Mouse (Mus musculus) fat pad, adult 2 months (tissue): Measurements from ENCODE around the gene Daw1.

ENCODE experiments used
- DNase-seq: peaks from one replicate; pipeline ENCODE4 v3.0.0-alpha.2; 2011; ENCODE audit warnings: low read depth, low spot score; ENCODE audit errors: extremely low read depth

Daw1 gene

DNA sequence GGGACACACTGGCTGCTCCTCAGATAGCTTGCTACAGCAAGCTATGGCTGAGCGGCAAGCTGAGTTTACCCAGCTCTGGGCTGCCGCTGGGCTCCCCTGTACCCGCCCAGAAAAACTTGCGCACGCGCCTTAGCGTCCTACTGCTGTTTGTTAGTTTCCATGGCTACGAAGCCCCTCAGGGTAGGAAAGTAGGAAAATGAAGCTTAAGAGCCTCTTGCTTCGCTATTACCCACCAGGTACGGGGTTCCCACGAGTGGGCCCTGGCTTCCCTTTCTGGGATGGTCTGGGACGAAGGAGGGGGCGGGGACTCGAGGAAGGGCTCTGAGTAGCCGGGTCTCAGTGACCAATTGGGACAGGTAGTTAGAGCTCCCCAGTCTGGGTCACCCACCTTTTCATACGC lies at the start of gene Daw1:
Gene Daw1, plus strand, starts transcription at position 150 of the 400 bp plus-strand sequence.
- no peak for DNase-seq

DNA sequence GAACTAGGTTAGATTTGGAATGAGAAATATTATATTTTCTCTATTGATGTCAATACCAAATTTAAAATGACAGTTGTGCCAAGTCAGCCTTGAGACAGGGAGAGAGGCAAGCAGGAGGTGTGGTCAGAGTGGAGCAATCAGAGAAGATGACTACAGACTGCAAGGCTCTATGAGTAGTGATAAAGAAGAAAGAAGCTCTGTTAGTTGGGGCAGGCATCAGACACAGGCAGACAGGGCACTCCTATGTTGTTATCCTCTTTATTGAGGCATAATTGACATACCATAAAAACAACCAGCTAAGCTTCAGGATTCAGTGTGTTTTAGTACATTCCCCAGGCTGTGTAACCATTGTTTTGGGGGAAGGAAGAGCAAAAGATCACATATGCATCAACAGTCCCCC lies 48.6 kb upstream of the Daw1 start:
- DNase-seq: no peak

DNA sequence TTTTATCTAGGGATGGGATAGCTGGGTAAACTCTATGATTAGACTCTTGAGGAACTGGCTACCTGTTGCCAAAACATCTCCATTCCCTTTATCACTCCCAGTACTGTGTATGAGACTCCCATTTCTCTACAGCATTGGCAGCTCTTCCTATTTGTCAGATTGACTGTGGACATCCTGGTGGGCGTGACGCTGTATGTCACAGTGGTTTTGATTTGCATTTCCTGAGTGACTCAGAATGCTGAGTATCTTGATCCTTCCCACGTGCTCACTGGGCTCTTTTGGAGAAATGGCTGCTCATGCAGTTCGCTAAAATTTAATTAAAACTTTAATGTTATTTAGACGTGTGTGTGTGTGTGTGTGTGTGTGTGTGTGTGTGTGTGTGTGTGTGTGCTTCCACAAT lies 47.8 kb upstream of the Daw1 start:
- DNase-seq: no peak

DNA sequence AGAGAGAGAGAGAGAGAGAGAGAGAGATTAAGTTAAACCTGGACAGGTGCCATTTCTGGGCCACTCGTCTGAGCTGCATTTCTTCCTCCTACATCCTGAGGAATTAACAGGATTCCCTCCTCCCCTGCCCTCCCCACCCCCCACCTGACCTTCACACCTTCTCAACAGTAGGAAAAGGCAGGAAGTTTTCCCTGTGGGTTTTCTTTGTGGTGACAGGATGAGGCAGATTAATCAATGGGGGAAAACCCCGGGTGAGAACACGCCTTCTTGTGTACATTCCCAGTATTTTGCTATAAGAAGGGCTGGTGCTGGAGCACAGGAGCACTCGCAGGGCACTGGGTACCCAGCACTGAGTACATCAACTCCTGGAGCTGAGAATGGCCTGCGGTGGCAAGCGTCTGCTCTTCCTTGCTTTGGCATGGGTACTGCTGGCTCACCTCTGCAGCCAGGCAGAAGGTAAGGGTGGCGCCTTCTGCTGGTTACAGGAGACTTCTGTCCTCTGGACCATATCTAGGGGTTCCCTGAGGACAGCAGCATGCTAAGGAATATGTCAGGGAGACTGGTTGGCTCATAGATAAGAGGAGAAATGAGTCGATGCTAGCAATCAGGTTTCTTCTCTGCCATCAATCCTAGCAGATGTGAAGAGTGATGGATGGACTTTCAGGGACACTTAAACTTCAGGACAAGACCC lies 43.0 kb upstream of the Daw1 start, which contains the start of gene Ccl20:
Gene Ccl20, plus strand, starts transcription at position 320 of the 691 bp plus-strand sequence.
- DNase-seq: no peak

GRCm38 (mm10) chr1:83117217-83117616 lies 42.3 kb upstream of the Daw1 start:
- no peak for DNase-seq

DNA sequence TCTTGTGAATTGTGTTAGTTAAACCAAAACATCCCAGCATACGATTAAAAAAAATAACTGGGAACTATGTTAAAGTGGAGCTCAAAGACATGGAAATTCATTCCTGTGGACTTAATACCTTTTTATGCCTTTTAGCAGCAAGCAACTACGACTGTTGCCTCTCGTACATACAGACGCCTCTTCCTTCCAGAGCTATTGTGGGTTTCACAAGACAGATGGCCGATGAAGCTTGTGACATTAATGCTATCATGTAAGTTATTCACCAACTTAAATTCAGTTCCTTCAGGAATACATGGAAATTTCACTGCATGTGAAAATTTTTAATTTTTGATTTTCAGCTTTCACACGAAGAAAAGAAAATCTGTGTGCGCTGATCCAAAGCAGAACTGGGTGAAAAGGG lies 41.9 kb upstream of the Daw1 start:
- no peak for DNase-seq

DNA sequence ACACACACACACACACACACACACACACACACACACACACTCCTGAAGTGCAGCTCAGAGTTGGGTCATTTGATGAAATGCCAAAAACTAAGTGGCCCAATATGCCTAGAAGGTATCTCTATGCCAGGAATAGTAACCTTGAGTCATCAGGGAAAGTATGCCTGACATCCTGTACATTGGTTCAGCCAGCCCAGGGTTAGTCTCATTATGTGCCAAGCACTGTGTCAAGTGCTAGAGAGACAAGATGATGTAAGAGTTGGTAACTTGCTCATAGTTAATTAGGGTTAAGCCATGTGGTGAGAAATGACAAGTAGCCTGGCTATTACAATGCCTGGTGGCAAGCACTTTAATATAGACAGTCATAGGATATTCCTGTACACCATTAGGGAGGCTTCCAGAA lies 39.6 kb upstream of the Daw1 start:
- no peak for DNase-seq

DNA sequence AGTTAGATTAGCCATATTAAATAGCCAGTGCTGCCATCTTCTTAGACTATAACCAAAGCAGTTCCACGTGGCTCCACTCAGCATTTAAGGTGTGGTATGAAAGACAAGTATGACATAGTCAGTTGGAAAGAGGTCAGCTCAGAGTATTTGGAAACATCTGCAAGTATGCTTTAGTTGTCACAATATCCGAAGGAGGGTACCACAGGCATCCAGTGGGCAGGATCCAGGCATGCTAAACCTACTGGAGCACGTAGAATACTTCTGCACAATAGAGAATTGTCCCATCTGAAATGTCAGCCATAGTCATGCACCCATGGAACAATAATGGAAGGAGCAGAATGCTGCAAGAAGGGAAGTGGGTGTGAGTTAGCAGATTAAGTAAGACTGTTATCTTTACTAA lies 39.2 kb upstream of the Daw1 start:
- DNase-seq: no peak

DNA sequence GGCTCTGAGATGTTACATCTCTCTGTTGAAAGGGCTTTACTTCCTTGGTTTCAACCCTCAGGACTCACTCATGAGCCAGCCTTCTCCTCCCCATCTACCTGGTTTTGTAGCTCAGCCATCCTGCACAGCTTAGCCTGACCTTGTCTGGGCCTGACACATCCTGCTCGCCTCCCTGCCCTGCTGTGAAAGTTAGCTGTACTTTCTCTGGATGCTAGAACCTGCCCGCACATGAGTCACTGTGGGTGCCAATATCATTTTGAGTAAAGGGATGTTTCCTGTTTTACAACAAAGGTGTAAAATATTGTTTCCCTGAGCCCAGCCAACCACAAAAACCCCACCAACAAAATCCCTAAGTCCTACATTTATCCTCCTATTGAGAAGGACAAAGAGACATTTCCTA lies 36.4 kb upstream of the Daw1 start:
- DNase-seq: no peak

- no peak for DNase-seq
Measured at GRCm38 (mm10) chr1:83135829-83136228, 23.7 kb upstream of the Daw1 start.

DNA sequence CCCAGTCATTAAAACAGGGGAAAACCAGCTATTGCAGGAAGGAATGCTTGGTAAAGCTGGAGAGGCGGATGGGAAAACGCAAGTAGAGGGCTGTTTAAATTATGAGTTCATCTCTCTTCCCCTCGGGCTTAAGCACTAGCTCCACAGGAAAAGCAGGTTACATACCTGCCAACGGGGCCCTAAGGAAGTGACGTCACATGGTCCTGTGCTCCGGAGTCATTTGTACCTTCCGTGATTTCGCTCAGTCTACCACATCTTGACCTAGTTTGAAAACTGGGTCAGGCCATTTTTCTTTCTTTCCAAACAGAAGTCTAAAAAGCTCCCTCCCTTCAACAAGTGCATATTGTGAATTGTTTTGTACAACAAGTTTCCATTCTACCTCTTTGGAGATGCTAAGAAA lies 21.7 kb upstream of the Daw1 start:
- no peak for DNase-seq

GRCm38 (mm10) chr1:83138721-83139120 lies 20.8 kb upstream of the Daw1 start:
- DNase-seq: no peak

DNA sequence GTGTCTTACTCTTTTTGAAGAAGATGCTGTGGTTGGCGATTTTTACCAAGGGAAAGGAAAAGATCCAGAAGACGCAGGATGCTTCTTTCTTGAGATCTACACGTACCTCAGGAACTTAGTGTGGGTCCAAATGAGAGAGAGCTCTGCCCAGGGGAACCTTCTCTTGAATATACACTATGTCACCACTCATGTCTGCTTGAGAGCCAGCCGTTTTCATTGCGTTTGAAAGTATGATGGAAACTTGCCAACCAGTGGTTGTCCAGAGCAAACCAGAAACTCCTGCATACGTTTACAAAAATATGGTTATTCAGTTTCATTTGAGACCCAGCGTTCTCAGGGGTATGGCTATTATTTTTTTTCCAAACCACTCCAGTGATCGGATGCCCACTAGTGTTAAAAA lies 18.0 kb upstream of the Daw1 start:
- DNase-seq: no peak

GRCm38 (mm10) chr1:83142055-83142454 lies 17.5 kb upstream of the Daw1 start:
- no peak for DNase-seq

DNA sequence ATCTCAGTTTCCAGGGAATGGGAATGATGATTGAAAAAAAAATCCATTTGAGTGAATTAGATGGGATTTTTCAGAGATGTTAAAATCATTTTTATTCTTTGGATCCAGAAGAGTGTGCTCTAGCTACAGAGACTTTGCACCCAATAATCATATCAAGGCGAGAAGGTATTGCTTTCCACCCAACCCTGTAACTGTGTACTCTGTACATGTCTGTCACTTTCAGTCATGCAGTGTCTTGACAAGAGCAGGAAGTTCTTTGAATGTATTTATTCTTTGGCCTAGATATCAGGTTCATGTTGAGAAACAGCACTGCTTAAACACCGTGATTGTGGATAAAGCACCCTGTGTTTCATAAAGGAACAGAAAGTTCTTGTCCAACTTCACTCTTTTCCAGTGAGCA lies 13.0 kb upstream of the Daw1 start:
- DNase-seq: no peak

DNA sequence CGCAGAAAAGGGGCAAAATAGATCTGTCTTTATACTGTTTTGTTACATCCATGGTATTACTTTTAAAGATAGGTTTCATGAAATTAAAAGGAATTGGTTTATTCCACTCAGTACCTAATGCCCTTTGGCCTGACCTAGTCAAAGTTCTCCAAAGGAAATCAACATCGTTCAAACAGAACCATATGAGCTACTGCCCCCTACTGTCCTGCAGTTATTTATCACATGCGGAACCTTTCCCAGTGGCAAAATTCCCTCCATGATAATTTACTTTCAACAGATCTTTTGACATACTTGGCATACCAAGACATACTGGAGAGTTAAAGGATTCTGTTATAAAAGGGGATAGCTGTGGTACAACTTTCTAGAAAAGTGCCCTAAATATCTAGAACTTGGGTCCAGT lies 9.3 kb upstream of the Daw1 start:
- no peak for DNase-seq

DNA sequence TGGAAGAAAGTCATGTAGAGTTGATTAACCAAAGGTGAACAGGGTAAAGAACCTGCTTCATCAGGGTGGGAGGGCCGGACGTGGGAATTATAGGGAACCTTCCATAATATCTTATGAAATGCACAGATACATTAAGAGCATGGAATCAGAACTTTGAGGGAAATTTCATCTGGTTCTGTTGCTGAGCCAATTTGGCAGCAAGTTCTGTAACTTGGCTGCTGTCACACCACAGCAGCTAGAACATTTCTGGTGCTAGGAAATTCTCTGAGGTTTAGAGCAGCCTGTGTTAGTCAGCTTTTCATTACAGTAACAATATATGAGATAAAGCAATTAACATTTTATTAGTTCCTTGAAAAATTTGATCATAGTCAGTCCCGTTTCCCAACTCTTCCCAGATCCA lies 6.6 kb upstream of the Daw1 start:
- DNase-seq: no peak

- DNase-seq: no peak
Measured at GRCm38 (mm10) chr1:83156876-83157275, 2.7 kb upstream of the Daw1 start.

DNA sequence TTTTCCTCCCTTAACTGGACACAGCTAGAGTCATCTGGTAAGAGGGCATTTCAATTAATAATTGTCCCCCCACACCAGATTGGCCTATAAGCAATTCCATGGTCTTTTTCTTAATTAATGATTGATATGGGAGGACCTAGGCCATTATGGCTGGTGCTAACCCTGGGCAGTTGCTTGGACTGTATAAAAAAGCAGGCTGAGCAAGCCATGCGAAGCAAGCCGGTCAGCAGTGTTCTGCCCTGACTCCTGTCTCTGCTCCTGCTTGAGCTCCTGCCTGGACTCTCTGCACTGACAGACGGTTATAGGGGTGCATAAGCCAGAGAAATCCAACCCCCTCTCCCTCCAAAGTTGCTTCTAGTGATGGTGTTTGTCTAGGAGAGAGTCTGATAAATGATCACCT lies 2.1 kb downstream of the Daw1 start:
- DNase-seq: no peak

DNA sequence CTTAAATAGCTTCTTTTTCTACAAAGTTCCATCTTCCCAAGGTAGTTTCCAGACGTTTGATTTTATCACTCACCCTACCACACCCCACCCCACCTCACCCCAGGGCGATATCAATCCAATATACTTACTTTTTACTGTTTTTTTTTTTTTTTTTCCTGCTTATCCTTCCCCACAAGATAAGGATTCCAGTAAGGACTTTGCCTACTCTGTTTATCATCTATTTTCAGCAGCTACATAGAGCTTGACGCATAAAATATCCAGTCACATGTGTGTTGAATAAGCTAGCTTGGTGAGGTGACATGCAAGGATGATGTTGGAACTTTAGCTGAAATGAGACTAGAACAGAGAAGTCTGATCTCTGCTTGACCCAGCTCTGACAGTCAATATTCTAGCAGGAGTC lies 4.5 kb downstream of the Daw1 start:
- DNase-seq: no peak

DNA sequence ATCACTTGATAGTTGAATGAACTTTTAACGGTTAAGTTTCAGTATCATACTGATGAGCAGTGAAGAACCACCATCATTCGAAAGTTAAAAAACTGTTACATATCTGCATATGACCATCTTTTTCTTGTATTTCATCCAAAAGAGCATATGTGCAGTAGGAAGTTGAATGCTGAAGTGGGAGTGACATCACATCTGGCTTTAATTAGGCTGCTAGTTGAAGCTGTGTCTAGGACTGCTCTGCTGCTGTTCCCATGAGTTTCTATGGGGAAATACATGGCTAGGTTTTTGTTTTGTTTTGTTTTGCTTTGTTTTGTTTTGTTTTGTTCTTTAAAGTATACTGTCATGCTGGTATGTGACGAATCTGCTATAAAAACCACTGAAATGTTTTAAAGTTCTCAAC lies 9.6 kb downstream of the Daw1 start:
- DNase-seq: no peak

- DNase-seq: no peak
Measured at GRCm38 (mm10) chr1:83175985-83176384, 16.4 kb downstream of the Daw1 start.

DNA sequence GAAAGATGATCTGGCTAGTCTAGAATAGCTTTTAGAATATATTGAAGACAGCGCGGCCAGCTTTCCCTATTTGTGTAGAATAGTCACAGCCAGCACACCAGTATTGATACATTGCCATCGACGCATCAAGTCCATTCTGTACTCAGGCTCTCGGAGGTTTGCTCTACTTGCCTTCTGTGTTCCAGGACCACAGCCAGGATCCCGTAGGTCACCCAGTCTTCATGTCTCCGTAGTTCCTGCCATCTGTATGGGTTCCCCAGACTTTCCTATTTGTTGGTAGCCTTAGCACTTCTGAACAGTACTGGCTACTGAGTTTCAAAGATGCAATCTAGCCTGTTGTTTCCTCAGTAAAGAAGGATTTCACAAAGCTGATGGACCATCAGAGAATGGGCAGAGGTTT lies 20.0 kb downstream of the Daw1 start:
- DNase-seq: no peak
